Mouse (Mus musculus) CH12.LX (cell line): ENCODE data around the gene Kif18b. TPM values are rescaled to one million over a fixed set of nuclear protein-coding genes. Genes with fewer than 3 reads are reported as not detected.

Source experiments
- DNase-seq: peaks from one replicate; pipeline ENCODE4 v3.0.0-alpha.2; 2013; ENCODE audit errors: extremely low read depth
- H3K27ac ChIP-seq: 2 replicates; pipeline ENCODE4 v1.5.1; 2012; ENCODE audit warnings: low read depth, mild to moderate bottlenecking, control low read depth, moderate library complexity; ENCODE audit not compliant: insufficient read depth
- H3K27me3 ChIP-seq: replicated peaks from 2 replicates; pipeline ENCODE3; 2012; ENCODE audit warnings: inconsistent platforms
- H3K36me3 ChIP-seq, 2 experiments: replicated peaks in 1 of 2; 2 replicates each; pipeline versions ENCODE3 to v1.6.1; 2012; ENCODE audit warnings: inconsistent platforms in 1 of 2, low read length in 1 of 2, mild to moderate bottlenecking in 1 of 2, mixed read lengths in 1 of 2, moderate library complexity in 1 of 2; ENCODE audit not compliant: control insufficient read depth in 1 of 2, insufficient read depth in 1 of 2
- H3K4me1 ChIP-seq, 2 experiments: 2 replicates each; pipeline ENCODE4 v1.6.1; 2012; ENCODE audit warnings: inconsistent platforms in 1 of 2, moderate library complexity in 1 of 2; ENCODE audit not compliant: insufficient read depth in 2 of 2, control insufficient read depth in 1 of 2
- H3K4me2 ChIP-seq: 2 replicates; pipeline ENCODE4 v1.6.1; 2012; ENCODE audit warnings: low read depth, mild to moderate bottlenecking, control low read depth; ENCODE audit not compliant: poor library complexity, insufficient read depth, severe bottlenecking
- H3K4me3 ChIP-seq, 3 experiments: fragments of 150-350 bp in 1 of 3; sonication (generic) in 1 of 3; replicated peaks in 1 of 3; 2 replicates each; pipeline versions ENCODE3 to v1.5.1; 2011 to 2012; ENCODE audit warnings: low read depth in 2 of 3, low read length in 2 of 3, mild to moderate bottlenecking in 2 of 3, moderate library complexity in 2 of 3, control low read depth in 1 of 3, improper control_type of control experiment in 1 of 3, inconsistent platforms in 1 of 3, mixed read lengths in 1 of 3; ENCODE audit not compliant: poor library complexity in 1 of 3
- H3K79me2 ChIP-seq: replicated peaks from 2 replicates; pipeline ENCODE4 v1.6.1; 2012; ENCODE audit warnings: mild to moderate bottlenecking, moderate library complexity; ENCODE audit not compliant: control insufficient read depth, poor library complexity, insufficient read depth, severe bottlenecking; ENCODE audit errors: extremely low read depth
- H3K9ac ChIP-seq: 2 replicates; pipeline ENCODE4 v1.6.1; 2012; ENCODE audit warnings: low read depth, mild to moderate bottlenecking, control low read depth, moderate library complexity; ENCODE audit not compliant: insufficient read depth
- H3K9me3 ChIP-seq: replicated peaks from 2 replicates; pipeline ENCODE3; 2012; ENCODE audit warnings: low read length, inconsistent platforms, mixed read lengths
- BHLHE40 ChIP-seq: IDR thresholded peaks from 2 replicates; pipeline ENCODE4 v1.6.1; 2011; ENCODE audit warnings: mild to moderate bottlenecking, low read depth, low read length, improper control_type of control experiment
- CHD1 ChIP-seq: IDR thresholded peaks from 2 replicates; pipeline ENCODE4 v1.6.1; 2012; ENCODE audit warnings: low read depth, low read length, improper control_type of control experiment, inconsistent platforms
- CHD2 ChIP-seq: IDR thresholded peaks from 2 replicates; pipeline ENCODE4 v1.6.1; 2011; ENCODE audit warnings: low read length, improper control_type of control experiment
- CTCF ChIP-seq, 2 experiments: IDR thresholded peaks in 1 of 2; conservative IDR thresholded peaks in 1 of 2; 2 replicates each; pipeline ENCODE4 v1.5.1; 2011 to 2012; ENCODE audit warnings: low read depth in 2 of 2, low read length in 2 of 2, improper control_type of control experiment in 1 of 2, inconsistent platforms in 1 of 2, mild to moderate bottlenecking in 1 of 2, moderate library complexity in 1 of 2
- ELF1 ChIP-seq: IDR thresholded peaks from 2 replicates; pipeline ENCODE4 v1.6.1; 2014; ENCODE audit warnings: low read depth, mild to moderate bottlenecking, inconsistent platforms, low read length, improper control_type of control experiment
- ETS1 ChIP-seq: conservative IDR thresholded peaks from 2 replicates; pipeline ENCODE4 v1.6.1; 2012; ENCODE audit warnings: low read depth, mild to moderate bottlenecking, inconsistent platforms, low read length, improper control_type of control experiment, moderate library complexity
- GABPA ChIP-seq: IDR thresholded peaks from 2 replicates; pipeline ENCODE4 v1.6.1; 2012; ENCODE audit warnings: low read depth, low read length, improper control_type of control experiment, inconsistent platforms; ENCODE audit not compliant: insufficient replicate concordance
- IRF4 ChIP-seq: IDR thresholded peaks from 2 replicates; pipeline ENCODE4 v1.6.1; 2014; ENCODE audit warnings: low read depth, mild to moderate bottlenecking, inconsistent platforms, low read length, improper control_type of control experiment
- JUN ChIP-seq: IDR thresholded peaks from 2 replicates; pipeline ENCODE4 v1.6.1; 2011; ENCODE audit warnings: low read depth, mild to moderate bottlenecking, low read length, improper control_type of control experiment, moderate library complexity; ENCODE audit not compliant: insufficient read depth
- JUND ChIP-seq: conservative IDR thresholded peaks from 2 replicates; pipeline ENCODE4 v1.6.1; 2011; ENCODE audit warnings: low read depth, low read length, improper control_type of control experiment
- KAT2A ChIP-seq: IDR thresholded peaks from 2 replicates; pipeline ENCODE4 v1.6.1; 2012; ENCODE audit warnings: low read length, improper control_type of control experiment, inconsistent platforms; ENCODE audit not compliant: insufficient replicate concordance
- MAFK ChIP-seq: IDR thresholded peaks from 2 replicates; pipeline ENCODE4 v1.6.1; 2011; ENCODE audit warnings: low read length, improper control_type of control experiment; ENCODE audit not compliant: insufficient replicate concordance
- MAX ChIP-seq: IDR thresholded peaks from 2 replicates; pipeline ENCODE4 v1.6.1; 2011; ENCODE audit warnings: low read length, improper control_type of control experiment
- MAZ ChIP-seq: IDR thresholded peaks from 2 replicates; pipeline ENCODE4 v1.6.1; 2012; ENCODE audit warnings: low read depth, mild to moderate bottlenecking, inconsistent platforms, low read length, improper control_type of control experiment, moderate library complexity
- MEF2A ChIP-seq: IDR thresholded peaks from 2 replicates; pipeline ENCODE4 v1.6.1; 2014; ENCODE audit warnings: low read depth, mild to moderate bottlenecking, inconsistent platforms, low read length, improper control_type of control experiment, borderline replicate concordance
- MYC ChIP-seq: IDR thresholded peaks from 2 replicates; pipeline ENCODE4 v1.6.1; 2011; ENCODE audit warnings: low read depth, mild to moderate bottlenecking, improper control_type of control experiment, low read length
- NELFE ChIP-seq: IDR thresholded peaks from 2 replicates; pipeline ENCODE4 v1.6.1; 2011; ENCODE audit warnings: low read depth, low read length, improper control_type of control experiment
- NRF1 ChIP-seq: IDR thresholded peaks from 2 replicates; pipeline ENCODE4 v1.6.1; 2014; ENCODE audit warnings: low read depth, mild to moderate bottlenecking, inconsistent platforms, low read length, improper control_type of control experiment, moderate library complexity
- PAX5 ChIP-seq: IDR thresholded peaks from 2 replicates; pipeline ENCODE4 v1.6.1; 2012; ENCODE audit warnings: low read length, inconsistent platforms, mixed read lengths
- POLR2A ChIP-seq: IDR thresholded peaks from 2 replicates; pipeline ENCODE4 v1.6.1; 2011; ENCODE audit warnings: low read depth, mild to moderate bottlenecking, improper control_type of control experiment, low read length
- POLR2AphosphoS2 ChIP-seq: IDR thresholded peaks from 2 replicates; pipeline ENCODE4 v1.6.1; 2011; ENCODE audit warnings: low read depth, low read length, improper control_type of control experiment
- RAD21 ChIP-seq: IDR thresholded peaks from 2 replicates; pipeline ENCODE4 v1.6.1; 2011; ENCODE audit warnings: low read depth, mild to moderate bottlenecking, low read length, improper control_type of control experiment, moderate library complexity
- RCOR1 ChIP-seq: conservative IDR thresholded peaks from 2 replicates; pipeline ENCODE4 v1.6.1; 2012; ENCODE audit warnings: low read depth, mild to moderate bottlenecking, inconsistent platforms, low read length, improper control_type of control experiment
- SMC3 ChIP-seq: IDR thresholded peaks from 2 replicates; pipeline ENCODE4 v1.6.1; 2011; ENCODE audit warnings: low read depth, low read length, improper control_type of control experiment
- TBP ChIP-seq: conservative IDR thresholded peaks from 2 replicates; pipeline ENCODE4 v1.6.1; 2011; ENCODE audit warnings: low read depth, low read length, improper control_type of control experiment
- TCF12 ChIP-seq: IDR thresholded peaks from 2 replicates; pipeline ENCODE4 v1.6.1; 2014; ENCODE audit warnings: low read depth, mild to moderate bottlenecking, inconsistent platforms, low read length, improper control_type of control experiment
- UBTF ChIP-seq: IDR thresholded peaks from 2 replicates; pipeline ENCODE4 v1.6.1; 2012; ENCODE audit warnings: low read depth, mild to moderate bottlenecking, inconsistent platforms, low read length, improper control_type of control experiment, moderate library complexity
- USF1 ChIP-seq: IDR thresholded peaks from 2 replicates; pipeline ENCODE4 v1.6.1; 2014; ENCODE audit warnings: low read depth, mild to moderate bottlenecking, inconsistent platforms, low read length, improper control_type of control experiment
- USF2 ChIP-seq: conservative IDR thresholded peaks from 2 replicates; pipeline ENCODE4 v1.6.1; 2011; ENCODE audit warnings: low read depth, low read length, improper control_type of control experiment
- ZC3H11A ChIP-seq: IDR thresholded peaks from 2 replicates; pipeline ENCODE4 v1.6.1; 2012; ENCODE audit warnings: low read depth, mild to moderate bottlenecking, inconsistent platforms, low read length, improper control_type of control experiment
- ZKSCAN1 ChIP-seq: IDR thresholded peaks from 2 replicates; pipeline ENCODE4 v1.6.1; 2012; ENCODE audit warnings: low read depth, inconsistent platforms, low read length, improper control_type of control experiment, borderline replicate concordance
- ZMIZ1 ChIP-seq: IDR thresholded peaks from 2 replicates; pipeline ENCODE4 v1.6.1; 2012; ENCODE audit warnings: low read depth, mild to moderate bottlenecking, inconsistent platforms, low read length, improper control_type of control experiment
- ZNF384 ChIP-seq: IDR thresholded peaks from 2 replicates; pipeline ENCODE4 v1.6.1; 2012; ENCODE audit warnings: low read depth, low read length, improper control_type of control experiment, inconsistent platforms
- dilution Hi-C: fragments of 300-500 bp; cut with MboI; formaldehyde crosslinking; loops from 2 replicates; pipeline ENCODE4 v1.14.3; 2020; ENCODE audit warnings: low sequenced_read_pairs; ENCODE audit not compliant: extremely low pct_unique_long_range_greater_than_20kb, extremely low pct_ligation_motif_present
- in situ Hi-C: fragments of 300-500 bp; cut with MboI; formaldehyde crosslinking; loops from 3 replicates; pipeline ENCODE4 v1.14.3; 2019; ENCODE audit warnings: low sequenced_read_pairs, low pct_ligation_motif_present, low pct_unique_long_range_greater_than_20kb, mixed read lengths
- polyA plus RNA-seq: library from polyadenylated mRNA; unstranded; fragments of >175 nt; gene quantifications from 2 replicates; pipeline ENCODE4 v1.2.1, GENCODE M21; 2012; ENCODE audit warnings: low read depth; ENCODE audit not compliant: insufficient read length
- total RNA-seq, 2 experiments: library from RNA; depleted of rRNA; stranded (reverse); fragments of 300-350 nt in 1 of 2; fragments of >200 nt in 1 of 2; gene quantifications; 2 replicates each; pipeline ENCODE4 v1.2.3; 2012 to 2014

Gene Kif18b
- total and polyA plus RNA-seq, 3 experiments, result 32.6 to 54.4 (median 54.0) TPM

DNA sequence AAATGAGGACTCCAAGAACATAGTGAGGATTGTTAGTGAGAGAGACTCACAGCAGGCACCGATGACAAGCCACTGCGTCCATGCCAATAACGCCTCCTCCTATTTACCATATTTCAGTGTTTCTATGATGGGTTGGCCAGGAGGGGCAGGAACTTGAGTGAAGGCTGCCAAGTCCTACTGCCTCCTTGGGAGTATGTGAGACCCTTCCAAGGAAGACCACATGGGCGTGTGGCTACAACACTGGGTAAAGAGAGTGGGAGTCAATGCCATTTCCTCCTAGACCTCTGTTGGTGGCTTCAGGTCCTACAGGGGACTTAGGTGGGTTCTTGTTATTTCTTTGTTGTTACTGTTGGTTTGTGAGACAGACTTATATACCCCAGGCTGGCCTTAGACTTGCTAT is 23.7 kb downstream of the Kif18b start:
- Histone ChIP-seq H3K4me1 (peaks cover 3 to 11% of the 10 kb centered on the region in 2 experiments; a peak in 2 of 4 replicates), H3K4me2 (no peak overlapping the region), H3K27ac (no peak overlapping the region), H3K27me3 (peaks cover 25% of the 10 kb centered on the region), H3K4me3 (no peak overlapping the region), H3K36me3 (peaks cover 18 to 31% of the 10 kb centered on the region in 2 experiments), H3K9me3 (no peaks in the 10 kb centered on the region), H3K9ac (no peak overlapping the region), H3K79me2 (no peaks in the 10 kb centered on the region)
- DNase-seq, result no peak
- dilution Hi-C loops, result no loop called here
- no peak for TF ChIP-seq MAFK
- TF ChIP-seq MYC, result 0 out of 2 replicates have a peak, but pooled peaks have one; percentile 18
- in situ Hi-C loops, result no loop called here

DNA sequence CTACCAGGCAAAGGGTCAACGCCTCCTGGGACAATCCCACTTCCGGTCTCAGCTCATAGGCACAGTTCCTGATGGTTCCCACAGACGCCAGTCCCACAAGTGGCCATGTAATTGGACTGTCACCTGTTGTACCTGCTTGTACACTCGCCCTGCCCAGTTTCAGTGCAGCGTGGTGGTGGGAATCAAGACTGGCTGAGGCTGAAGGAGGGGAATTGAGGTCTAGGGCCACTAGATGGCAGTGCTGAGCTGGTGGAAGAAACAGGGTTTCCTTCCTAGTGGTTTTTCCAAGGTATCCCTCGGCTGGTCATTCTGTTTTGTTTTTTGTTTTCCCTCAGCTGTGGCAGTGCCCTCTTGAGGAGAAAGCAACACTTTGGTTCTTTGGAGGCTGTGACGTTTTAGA is 24.2 kb downstream of the Kif18b start, which contains the start of gene Gfap:
Gfap (minus strand) TSS at position 150 of the 400 bp plus-strand sequence.
- Histone ChIP-seq H3K4me2 (no peak within 1 kb of the TSS), H3K4me1 (peaks cover 3 to 11% of the 10 kb centered on the region in 2 experiments; a peak in 2 of 4 replicates), H3K36me3 (peaks cover 13 to 27% of the 10 kb centered on the region in 2 experiments), H3K27me3 (peaks cover 30% of the 10 kb centered on the region), H3K9ac (no peak within 1 kb of the TSS), H3K27ac (no peak within 1 kb of the TSS), H3K9me3 (no peaks in the 10 kb centered on the region), H3K4me3 (no peak within 1 kb of the TSS), H3K79me2 (no peaks in the 10 kb centered on the region)
- dilution Hi-C loops (no loop called here), in situ Hi-C loops (no loop called here)
- DNase-seq, result peak; percentile 77
- TF ChIP-seq MYC (no peak; the same call in 1 of the 2 replicates), RAD21 (peak; percentile 96), JUN (no peak), CHD2 (no peak), NRF1 (no peak), POLR2A (no peak), RCOR1 (no peak), CHD1 (no peak), MEF2A (0 out of 2 replicates have a peak, but pooled peaks have one; percentile 8), MAX (no peak), UBTF (no peak), MAFK (no peak), USF2 (no peak), PAX5 (no peak), ZMIZ1 (no peak), MAZ (peak; percentile 64; the same call in 1 of the 2 replicates), NELFE (peak; percentile 16; the same call in 1 of the 2 replicates), SMC3 (peak; percentile 95), IRF4 (peak; percentile 56; the same call in 1 of the 2 replicates), TCF12 (no peak), CTCF (conservative IDR thresholded peaks at IDR 0.05 in 1 of 2, IDR thresholded peaks at IDR 0.05 in 1 of 2; ENCODE audit: low read depth in 2 of 2, low read length in 2 of 2) (peak; percentile 98 to 99), ZC3H11A (peak; percentile 65), GABPA (no peak), BHLHE40 (no peak), ETS1 (no peak), KAT2A (no peak), POLR2AphosphoS2 (no peak), ZNF384 (no peak), ELF1 (peak; percentile 33; the same call in 1 of the 2 replicates), TBP (no peak), USF1 (no peak), JUND (peak; percentile 30; the same call in 1 of the 2 replicates), ZKSCAN1 (no peak)
